Mouse (Mus musculus) gastrocnemius, postnatal 25 days (tissue): ENCODE results near the gene Otof. TPM values are rescaled to one million over a fixed set of nuclear protein-coding genes. Genes with fewer than 3 reads are reported as not detected.

ENCODE experiments used
- DNase-seq: peaks from one replicate; pipeline ENCODE4 v3.0.0; 2022
- long read RNA-seq, 2 experiments: library from polyadenylated mRNA; stranded (forward); transcript quantifications; one replicate each; pipeline ENCODE4 v2.0.0; 2021
- total RNA-seq, 2 experiments: library from RNA; stranded (reverse); gene quantifications; 1 replicate in 1 of 2; 2 replicates in 1 of 2; pipeline ENCODE4 v1.2.3; 2021

The Otof gene
- under 1 TPM; 0.08 to 0.18 TPM for total RNA-seq
- long read RNA-seq, experiment 1, partial matches to known transcripts: 1 of 1 reads
- long read RNA-seq, experiment 1, other reads (novel, unspliced or antisense): 0 of 1 reads
- long read RNA-seq, experiment 2, partial matches to known transcripts: 0 of 2 reads
- long read RNA-seq, experiment 2, other reads (novel, unspliced or antisense): 2 of 2 reads

DNA sequence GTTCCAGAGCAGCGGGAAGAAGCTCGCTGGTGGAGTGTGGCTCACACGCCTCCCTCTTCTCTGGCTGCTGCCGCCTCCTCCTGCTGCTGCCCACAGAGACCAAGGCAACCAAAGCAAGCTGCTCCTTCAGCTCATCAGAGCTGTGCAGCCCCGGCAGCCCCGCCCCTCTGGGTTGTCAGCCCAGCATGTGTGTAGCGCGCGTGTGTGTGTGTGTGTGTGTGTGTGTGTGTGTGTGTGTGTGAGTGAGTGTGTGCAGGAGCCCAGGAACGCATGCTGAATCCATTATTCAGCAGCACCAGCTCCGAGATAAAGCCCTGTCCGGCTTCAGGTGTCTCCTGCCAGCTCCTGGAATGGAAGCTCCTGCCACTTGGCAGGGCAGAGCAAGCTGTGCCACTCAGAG is at the start of gene Otof:
TSS of gene Otof (minus strand) at position 112 of the 400 bp plus-strand sequence.
- DNase-seq: peak; percentile 8

DNA sequence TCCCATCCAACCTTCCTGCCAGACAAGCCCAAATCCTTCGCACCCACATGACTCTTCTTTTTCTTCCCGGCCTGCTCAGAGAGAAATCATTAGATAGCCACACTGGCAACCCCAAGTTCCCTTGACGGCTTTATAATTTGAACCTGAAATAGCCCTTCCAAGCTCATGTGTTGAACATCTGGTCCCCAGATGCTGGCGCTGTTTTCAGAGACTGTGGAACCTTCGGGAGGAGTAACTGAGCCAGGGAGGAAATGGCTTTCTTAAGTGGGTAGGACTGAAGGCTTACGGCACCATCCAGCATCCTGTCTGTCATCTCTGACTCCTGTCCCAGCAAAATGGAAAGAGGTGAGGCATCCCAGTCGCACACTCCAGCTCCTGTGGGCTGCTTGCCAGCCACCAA is 35.6 kb upstream of the Otof start:
- no peak for DNase-seq

DNA sequence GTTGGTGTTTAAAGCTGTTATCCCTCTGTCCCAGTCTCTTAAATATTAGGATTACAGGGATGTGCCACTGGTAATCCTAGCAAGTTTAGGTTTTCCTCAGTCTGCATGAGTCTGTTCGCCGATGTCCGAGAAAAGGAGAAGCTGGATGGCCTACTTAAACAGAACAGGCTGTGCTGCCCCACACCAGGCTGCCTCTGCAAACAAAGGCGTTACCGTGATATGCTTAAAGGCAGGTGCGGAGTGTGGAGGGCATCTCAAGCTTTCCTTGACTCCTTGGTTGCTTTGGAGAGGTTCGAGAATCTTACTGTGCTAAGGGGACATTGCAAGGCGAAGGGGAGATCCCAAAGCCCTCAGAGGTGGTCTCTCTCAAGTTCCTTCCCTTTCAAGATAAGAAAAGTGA is 35.1 kb upstream of the Otof start:
- DNase-seq: no peak

DNA sequence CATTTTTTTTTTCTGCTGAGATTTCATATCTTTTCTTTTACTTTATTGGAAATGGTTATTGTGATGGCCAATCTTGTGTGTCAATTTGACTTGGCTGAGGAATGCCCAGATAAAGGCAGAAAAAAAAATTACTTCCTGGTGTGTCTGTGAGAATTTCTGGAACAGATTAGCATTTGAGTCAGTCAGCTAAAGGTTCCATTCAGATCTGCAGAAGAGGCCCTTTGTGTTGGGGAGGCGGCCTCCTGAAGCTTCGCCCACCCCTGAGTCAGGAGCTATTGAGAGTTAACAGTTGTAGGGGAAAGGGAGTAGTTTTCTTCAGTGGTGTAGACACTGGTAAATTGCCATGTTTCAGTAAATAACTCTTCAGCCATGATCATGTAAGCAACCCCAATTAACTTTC is 33.6 kb upstream of the Otof start:
- no peak for DNase-seq

DNA sequence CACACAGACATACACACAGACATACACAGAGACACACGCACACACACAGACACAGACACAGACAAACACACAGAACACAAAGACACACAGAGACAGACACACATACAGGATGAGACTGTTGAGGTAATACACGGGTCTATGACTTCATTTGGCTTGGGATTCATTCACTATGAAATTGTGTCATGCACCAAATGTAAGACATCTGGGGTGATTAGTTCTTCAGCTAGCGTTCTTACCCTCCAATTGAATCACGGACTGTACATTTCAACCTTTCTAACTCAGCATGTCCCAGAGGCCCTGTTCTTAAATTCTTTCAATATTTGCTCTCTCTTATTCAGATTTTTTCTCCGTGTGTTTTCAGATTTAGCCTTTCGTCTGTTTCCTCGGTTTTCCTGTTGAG is 32.9 kb upstream of the Otof start:
- DNase-seq: no peak

DNA sequence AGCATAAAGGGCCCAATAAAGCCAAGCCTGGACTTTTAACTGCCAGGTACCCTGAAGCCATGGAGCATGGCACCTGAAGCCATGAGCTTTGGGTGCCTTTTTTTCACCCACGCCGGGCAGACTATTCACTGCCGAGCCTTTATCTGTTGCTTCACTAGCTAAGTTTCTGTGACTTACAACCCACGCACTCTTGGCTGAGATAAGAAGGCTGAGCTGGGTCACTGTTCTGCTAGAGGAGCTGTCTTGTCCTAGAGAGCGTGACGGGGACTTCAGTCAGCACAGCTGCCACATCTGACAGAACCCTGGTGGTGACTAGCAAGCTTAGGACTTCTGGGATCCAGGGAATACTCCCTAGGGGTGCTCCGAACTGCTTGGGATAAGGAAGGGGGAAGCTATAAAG is 32.0 kb upstream of the Otof start:
- no peak for DNase-seq

DNA sequence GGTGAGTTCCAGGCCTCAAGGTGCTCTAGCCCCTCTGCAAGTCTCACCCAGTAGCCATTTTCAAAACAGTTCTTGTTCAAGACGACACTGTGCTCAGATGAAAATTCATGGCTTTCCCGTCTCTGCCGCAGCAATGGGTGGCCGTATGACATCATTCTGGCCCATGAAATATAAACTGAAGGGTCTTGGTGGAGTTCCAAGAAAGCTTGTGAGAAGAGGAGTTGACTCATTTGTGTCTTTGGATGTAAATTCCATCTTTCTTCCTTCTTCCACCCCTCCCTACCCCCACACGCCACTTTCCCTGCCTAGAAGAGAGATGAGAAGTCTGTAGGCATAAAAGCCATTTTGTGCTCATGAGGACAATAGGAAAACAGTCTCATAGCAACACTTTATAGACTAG is 29.1 kb upstream of the Otof start:
- DNase-seq: no peak

DNA sequence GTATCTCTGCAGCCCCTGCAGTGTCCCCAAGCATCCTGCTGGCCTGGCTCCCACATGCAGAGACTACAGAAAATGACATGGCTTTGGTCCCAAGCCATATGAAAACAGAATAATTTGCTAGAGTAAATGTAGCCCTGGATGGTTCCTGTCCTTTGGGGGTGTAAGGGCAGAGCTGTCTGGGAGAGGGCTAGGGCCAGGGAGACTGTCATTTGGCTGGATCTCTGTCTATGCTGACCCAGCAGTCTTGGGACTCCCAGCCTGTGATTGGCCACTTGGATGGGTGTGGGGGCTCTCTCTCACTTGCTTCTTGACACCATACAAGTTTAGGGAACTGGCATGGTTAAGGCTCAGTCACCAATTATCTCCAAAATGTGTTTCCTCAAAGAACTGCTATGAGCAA is 28.5 kb upstream of the Otof start:
- DNase-seq: no peak

DNA sequence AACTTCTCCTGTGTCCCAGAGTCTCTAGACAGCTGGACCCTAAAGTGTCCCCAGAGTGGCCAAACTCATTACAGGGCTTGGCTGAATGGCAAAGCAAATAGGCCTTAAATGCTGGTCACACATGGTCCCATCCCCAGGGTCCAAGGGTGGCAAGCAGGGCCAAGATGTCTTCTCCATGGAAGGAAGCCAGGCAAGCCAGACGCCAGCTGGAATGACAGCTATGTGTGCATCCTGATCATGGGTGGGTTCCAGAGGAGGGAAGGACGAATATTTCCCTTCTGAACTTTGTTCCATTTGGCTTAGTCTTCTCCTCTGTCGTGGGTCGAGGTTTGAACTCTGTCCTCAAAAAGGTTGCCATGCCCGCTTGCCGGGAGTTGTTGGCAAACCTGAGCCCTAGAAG is 23.4 kb upstream of the Otof start:
- DNase-seq: no peak

DNA sequence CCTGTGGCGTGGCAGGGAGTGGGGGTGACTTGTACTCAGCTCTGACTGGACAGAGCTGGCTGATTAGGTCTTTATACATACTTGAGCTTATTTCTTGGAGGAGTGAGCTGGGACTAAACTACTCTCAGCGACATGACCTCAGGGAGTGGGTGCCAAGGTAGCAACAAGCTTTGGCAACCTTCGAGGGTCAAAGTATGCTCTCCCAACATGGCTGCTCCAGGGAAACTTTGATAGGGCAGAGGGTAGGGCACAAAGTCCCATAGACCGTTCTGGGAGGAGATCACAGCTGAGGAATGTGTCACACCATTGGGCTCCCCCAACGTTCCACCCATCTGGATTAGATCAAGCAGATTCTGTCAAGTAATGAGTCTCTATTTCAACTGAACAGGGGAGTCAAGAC is 22.9 kb upstream of the Otof start:
- no peak for DNase-seq

DNA sequence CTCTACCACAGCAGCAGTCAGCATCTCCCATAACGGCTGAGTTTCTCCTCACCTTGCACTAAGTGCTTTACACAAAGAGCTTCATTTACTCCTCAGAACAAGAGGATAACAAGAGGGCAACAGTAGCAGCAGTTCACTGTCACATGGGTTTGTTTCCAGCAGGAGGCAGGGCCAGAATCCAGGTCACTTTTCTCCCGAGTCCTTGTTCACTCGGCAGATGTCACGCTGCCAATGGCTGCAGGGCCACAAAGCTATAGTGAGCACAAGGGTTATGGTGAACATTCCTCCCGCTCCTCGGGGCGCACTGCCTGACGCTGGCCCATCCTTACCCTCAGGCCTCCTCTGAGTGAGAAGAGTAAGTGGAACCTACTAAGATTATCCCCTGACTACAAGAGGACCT is 21.8 kb upstream of the Otof start:
- no peak for DNase-seq

DNA sequence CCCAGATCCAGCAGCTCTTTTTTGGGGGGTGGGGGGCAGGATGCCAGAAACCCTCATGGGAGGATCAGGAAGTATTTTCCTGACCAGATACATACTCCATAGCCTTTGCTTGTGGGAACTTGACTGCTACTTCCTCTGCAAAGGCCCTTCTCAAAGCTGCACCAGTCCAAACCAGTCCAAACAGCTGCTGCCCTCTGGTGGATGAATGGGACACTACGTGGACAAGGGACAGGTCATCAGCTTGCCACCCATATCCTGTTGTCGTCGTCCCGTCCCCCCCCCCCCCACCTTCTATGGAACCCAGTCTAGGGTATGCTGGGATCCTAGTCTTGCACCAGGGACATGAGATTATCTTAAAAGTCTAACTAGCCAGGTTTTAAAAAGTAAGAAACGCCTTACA is 20.6 kb upstream of the Otof start:
- peak; percentile 30 for DNase-seq

DNA sequence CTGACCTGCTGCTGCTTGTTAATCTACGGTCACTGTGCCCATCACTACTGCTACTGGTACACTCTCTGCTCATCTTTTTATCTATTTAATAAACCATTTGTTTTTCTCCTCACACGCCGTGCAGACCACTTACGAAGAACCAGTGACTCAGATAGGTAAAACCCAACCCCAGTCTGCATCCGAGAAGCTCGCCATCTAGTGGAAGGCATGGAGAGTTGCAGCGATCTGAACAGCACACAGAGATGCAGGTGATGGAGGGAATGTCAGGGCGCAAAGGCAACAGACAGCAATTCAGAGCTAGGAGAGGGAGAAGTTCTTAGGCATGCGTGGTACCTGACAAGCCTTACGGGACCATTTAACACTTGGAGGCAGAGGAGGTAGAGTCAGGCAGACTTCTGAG is 14.8 kb upstream of the Otof start:
- no peak for DNase-seq

DNA sequence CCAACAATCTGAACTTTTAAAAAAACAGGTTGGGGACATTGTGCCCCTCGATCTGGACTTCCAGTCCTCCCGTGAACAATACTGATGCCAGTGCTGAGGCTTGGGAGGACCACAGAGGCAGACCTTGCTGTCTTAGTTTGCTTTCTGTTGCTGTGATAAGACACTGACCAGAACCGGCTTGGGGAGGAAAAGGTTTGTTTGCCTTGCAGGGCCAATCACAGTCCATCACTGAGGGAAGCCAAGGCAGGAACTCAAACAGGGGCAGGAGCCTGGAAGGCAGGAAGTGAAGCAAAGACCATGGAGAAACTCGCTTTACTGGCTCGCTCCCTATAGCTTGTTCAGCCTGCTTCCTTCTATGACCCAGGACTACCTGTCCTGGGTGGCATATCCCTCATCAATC is 10.4 kb upstream of the Otof start:
- DNase-seq: no peak

DNA sequence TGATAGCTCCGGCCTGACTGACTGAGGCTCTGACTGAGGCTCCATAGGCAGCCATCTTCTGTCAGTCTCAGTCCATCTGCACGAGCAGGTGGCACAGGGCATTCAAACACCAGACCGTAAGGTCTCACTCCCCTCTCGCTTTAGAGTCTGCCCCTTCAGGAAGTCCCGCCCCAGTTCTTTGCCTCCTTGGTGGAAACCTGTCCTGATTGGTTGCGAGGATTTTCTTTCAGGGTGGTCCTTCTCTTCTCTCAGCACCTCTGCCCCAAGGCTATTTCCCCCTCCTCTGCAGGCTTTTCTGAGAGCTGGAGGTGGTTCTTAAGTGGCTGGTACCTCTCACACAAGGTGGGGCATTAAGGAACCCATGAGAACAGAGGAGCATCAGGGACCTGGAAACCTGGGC is 8.7 kb upstream of the Otof start:
- no peak for DNase-seq

DNA sequence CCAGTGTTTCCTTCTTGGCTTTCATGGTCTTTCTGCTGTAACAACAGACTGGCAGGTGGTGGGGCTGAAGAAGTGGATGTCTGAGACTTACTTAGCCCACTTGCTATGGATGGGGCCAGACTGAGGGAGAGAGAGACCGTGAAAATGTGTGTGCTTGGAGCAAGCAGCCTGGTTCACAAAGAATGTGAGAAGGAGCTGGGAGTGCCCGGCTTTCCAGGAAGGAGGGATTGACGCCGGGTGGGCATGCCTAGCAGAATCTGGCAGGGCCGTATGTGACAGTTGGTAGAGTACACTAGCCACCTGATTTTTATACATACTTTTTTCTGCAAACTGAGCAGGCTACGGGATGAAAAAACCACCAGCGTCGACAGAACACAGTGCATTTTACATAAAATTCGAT is 4.6 kb upstream of the Otof start:
- no peak for DNase-seq

DNA sequence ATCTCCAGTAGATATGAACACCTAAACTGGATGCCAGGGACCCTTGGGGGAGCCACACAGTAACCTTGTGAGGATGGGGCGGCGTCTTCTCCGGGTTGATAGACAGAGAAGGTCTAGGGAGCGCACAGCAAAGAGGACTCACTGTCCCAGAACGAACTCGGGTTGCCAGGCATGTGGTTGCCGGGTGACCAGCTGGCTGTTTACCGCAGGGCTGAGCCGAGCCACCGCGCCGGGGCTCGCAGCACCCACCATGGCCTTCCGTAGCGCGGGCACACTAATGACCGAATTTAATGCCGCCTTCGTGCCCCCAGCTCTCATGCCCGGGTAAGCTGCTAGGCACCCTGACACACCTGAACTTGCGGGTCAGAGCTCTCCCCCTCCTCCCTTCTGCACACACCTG is 4.1 kb upstream of the Otof start, which contains the start of gene 1700001C02Rik:
TSS of gene 1700001C02Rik (plus strand) at position 187 of the 400 bp plus-strand sequence.
- DNase-seq: no peak

DNA sequence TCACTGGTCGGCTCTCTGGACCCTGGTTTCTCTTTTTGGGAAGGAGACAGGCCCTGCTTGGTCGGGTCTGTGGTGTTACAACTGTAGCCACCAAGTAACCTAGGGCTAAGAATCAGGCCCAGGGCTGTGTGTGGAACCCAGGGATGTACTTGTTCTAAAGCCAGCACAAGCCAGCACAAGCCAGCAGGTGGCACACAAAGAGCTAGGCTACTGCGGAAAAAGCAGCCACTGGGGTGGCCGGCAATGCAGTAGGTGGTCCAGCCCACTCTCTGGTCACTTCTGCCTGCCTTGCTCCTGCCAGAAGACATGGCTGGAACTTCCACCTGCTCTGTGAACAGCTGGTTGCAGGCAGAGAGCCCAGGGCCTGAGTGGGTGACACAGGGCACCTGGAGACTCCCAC is 1.6 kb downstream of the Otof start:
- no peak for DNase-seq

DNA sequence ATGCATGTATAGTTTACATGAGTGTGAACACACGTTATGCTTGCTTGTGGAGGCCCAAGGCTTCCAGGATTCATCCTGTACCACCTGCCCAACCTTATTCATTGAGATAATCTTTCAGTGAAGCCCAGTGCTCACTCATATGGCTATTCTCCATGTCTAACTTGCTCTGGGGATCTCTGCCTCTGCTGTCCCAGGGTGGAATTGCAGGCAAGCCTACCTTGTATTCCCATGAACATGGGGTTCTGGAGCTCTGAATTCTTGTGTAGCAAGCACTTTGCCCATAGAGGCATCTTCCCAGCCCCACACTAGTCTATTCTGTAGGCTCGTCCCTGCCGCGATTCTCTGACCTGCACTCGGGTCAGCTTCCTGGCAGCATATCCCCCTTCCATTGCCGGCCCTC is 5.7 kb downstream of the Otof start:
- DNase-seq: no peak

DNA sequence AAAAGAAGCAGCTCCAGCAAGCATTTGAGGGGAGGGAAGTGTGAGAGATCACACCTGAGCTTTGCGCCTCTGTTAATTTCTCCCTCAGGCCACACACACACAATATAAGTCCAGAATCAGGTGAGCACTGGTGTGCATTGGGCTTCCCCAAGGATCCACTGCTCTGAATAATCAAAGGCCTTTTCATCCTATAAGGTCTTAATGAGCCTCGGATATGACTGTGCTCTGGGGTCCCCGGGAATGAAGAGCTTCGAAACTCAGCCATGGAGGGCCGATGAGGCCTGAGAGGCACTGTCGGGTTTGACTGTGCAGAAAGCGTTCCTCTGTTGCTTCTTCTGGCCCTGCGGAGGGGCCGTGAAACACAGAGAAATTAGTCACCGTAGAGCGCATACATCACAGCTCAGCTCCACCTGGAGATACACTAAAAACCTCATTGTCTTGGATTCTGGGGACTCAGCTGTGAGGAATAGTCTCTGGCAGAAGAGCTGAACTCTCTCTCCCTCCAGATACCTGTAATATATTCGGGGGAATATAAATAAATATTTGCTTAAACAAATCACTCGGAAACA is 17.3 kb downstream of the Otof start:
- DNase-seq: no peak

DNA sequence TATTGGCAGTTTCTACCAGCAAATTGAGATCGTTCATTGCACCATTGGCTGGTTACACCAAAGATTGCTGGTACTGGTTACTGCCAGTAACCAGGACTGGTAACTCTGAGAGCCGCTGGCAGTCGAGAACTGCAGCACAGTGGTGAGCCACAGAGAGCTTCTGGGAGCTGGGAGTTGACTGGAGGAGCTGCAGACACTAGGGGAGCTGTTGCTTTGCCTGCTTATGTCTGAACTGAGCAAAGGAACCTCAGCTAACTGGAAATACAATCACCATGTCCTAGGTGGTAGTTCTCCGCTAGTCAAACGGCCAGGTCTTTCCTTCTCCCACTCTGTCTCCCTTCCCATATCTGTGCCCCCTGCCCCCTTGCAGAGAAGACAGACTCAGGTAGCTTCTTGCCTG is 19.5 kb downstream of the Otof start:
- no peak for DNase-seq

DNA sequence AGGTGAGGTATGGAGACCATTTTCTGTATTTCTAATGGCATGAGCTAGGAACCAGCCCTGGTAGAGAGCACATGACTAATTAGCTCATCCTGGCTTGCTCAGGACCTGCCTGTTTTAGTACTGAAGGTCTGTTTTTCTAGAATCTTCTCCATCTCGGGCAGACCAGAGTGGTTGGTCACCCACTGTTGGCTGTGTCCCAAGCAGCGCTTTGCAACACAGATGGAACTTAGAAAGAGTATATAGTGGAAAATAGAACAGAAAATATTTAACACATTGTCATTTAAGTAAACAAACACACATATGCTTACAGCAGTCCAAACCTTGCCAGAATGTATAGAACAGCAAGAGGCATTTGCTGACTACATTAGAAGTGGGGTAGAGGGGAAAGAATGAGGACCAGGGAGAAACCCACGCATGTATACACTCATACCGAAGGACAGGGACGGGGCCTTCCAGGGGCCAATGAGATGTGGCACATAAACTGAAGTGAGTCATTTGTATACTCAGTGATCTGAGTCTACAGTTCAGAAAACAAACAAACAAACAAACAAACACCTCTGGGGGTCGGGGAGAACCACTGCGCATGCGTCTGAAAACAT is 21.3 kb downstream of the Otof start:
- DNase-seq: no peak

DNA sequence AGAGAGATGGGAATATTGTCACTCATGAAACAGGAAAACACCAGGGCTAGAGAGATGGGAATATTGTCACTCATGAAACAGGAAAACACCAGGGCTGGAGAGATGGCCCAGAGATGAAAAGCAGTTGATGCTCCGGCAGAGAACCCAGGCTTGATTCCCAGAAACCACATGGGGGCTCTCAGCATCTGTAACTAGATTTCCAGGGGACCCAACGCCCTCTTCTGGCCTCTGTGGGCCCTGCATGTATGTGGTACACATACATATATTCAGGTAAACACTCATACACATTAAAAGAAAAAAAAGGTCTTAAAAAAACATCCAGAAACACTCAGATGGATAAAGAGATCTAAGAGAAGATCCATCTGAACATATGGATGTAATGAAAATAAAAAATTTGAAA is 22.8 kb downstream of the Otof start:
- no peak for DNase-seq

DNA sequence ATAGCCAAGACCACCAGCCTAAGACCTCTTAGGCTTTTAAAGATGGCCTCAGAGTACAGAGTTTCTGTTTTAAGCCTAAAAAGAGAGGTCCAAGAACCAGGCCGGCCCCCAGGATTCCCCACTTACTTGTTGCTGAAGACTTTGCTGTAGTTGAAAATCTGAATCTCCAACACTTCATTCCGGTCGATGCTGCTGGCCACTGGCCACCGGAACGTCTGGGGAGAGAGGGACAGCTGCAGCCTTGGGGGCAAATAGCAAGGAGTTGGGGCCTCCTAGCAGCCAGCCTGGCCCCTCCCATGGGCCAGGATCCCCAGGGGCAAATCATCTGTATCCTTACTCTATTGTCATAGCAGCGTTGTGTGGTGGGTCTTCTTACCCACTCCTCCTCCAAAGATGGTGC is 34.3 kb downstream of the Otof start:
- no peak for DNase-seq
